ENCODE assay signal across 8 mouse cellular contexts in the genomic region with DNA sequence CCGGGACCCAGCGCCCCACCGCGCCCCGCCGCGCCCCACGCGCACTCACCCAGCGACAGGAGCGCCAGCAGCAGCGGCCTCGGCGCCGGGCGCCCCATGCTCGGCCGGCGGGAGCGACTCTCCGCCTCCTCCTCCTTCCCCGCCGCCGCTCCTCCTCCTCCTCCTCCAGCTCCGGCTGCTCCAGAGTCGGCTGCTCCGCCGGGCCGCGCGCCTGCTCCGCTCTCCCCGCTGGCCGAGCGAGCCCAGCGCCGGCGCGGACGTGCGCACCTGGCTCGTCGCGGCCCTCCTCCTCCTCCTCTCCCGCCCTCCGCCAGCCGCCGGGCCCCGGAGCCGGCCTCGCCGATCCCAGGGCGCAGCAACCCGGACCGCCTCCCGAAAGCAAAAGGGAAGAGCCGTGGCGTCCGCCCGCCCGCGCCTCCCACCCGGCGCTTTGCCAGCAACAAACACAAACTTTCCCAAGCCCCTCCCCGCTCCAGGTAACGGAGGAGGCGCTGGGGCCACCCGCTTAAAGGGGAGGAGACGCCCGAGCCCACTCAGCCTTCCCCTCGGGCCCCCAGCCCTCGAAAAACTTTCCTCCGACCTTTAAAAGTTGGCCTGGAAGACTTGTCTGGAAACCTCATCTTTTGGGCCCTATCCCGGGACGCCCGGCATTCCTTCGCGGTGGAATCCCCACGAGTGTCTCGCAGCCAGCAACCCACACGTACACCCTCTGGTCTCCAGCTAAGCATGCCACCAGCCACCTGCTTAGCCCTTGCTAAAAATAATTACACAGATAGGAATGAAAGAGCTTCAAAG. TPM values are rescaled to one million over a fixed set of nuclear protein-coding genes. Genes with fewer than 3 reads are reported as not detected.
DNase-seq lines count a peak whose midpoint lies in the region; ATAC-seq and TF ChIP-seq lines count a peak whose summit lies in the region.

A gene (minus strand): TSS at position 236 of the 795 bp plus-strand sequence.

- no peaks in the 10 kb centered on the region for H3K27me3 ChIP-seq in forebrain, embryonic 16.5 days (replicated peaks; ENCODE audit: control insufficient read depth, insufficient read depth, low read length)

- H3K9me3 ChIP-seq in forebrain, embryonic 16.5 days (ENCODE audit: control insufficient read depth, low read length), result no peaks in the 10 kb centered on the region

- no peak within 1 kb of the TSS for H3K27ac ChIP-seq in bone marrow macrophage, adult 2 months (ENCODE audit: insufficient read depth, low read depth, low read length)
- peak within 1 kb of the TSS; percentile 74 for H3K27ac ChIP-seq in forebrain, embryonic 16.5 days (ENCODE audit: low read length)

- peak; percentile 74 for ATAC-seq in forebrain, embryonic 16.5 days
- ATAC-seq in hematopoietic stem cell, adult 5-6 weeks (replicated peaks in 1 of 2; ENCODE audit: insufficient read depth in 1 of 2, low FRiP score in 2 of 2, low TSS enrichment in 1 of 2, low read depth in 1 of 2, poor library complexity in 2 of 2, severe bottlenecking in 2 of 2), result peak; percentile 24 to 30; a peak in 1 of 4 replicates
- no peak for ATAC-seq in monocyte, adult 5-6 weeks (replicated peaks; ENCODE audit: insufficient number of reproducible peaks, low FRiP score, low TSS enrichment, poor library complexity, severe bottlenecking)

- H3K4me1 ChIP-seq in bone marrow macrophage, adult 2 months (ENCODE audit: control insufficient read depth, insufficient read depth, low read length), result no peaks in the 10 kb centered on the region
- H3K4me1 ChIP-seq in forebrain, embryonic 16.5 days (replicated peaks; ENCODE audit: control insufficient read depth, insufficient read depth, low read length), result peaks cover 50% of the 10 kb centered on the region

- WGBS in forebrain, embryonic 16.5 days, result under 1% methylated on average over 61 of the region's 81 CpGs

- H3K4me3 ChIP-seq in bone marrow macrophage, adult 2 months (ENCODE audit: insufficient read depth, low read length), result peak within 1 kb of the TSS; percentile 67
- H3K4me3 ChIP-seq in forebrain, embryonic 16.5 days (replicated peaks; ENCODE audit: low read length), result peak within 1 kb of the TSS; percentile 78

- no peak for TF ChIP-seq POLR2A in bone marrow macrophage, adult 2 months (IDR thresholded peaks at IDR 0.05; ENCODE audit: borderline replicate concordance, low read depth, low read length)

- peak within 1 kb of the TSS; percentile 92 for H3K9ac ChIP-seq in forebrain, embryonic 16.5 days (replicated peaks; ENCODE audit: low read depth, low read length)

- TF ChIP-seq CTCF in bone marrow macrophage, adult 2 months (IDR thresholded peaks at IDR 0.05; ENCODE audit: low read depth, low read length), result no peak

- H3K36me3 ChIP-seq in forebrain, embryonic 16.5 days (ENCODE audit: control insufficient read depth, insufficient read depth), result no peaks in the 10 kb centered on the region

- peak; percentile 79 for DNase-seq in Muller cell, postnatal 12 days (ENCODE audit: inconsistent ontology term)
- peak in 1 of 2 experiments; percentile 29 for DNase-seq in layer of hippocampus, postnatal 14 days (ENCODE audit: low spot score in 2 of 2)
- peak; percentile 85 for DNase-seq in lung, postnatal 14 days
- DNase-seq in retina, postnatal 7 days (ENCODE audit: low read depth, low spot score), result peak; percentile 33

- H3K4me2 ChIP-seq in forebrain, embryonic 16.5 days (ENCODE audit: low read length), result peak within 1 kb of the TSS; percentile 94

RNA-seq across cellular contexts. Expression of the gene that starts here (rescaled TPM):
- polyA plus RNA-seq in bone marrow macrophage, adult 2 months (2012; ENCODE audit: insufficient read depth, insufficient read length, missing spikeins), result 3.6 TPM in 2 replicates
- 3.2 and 3.4 TPM in 2 replicates for polyA plus RNA-seq in forebrain, embryonic 16.5 days (2015; fragmentation: Nextera tagmentation; extraction: Ambion mirVana)
- 0.10 and 0.25 TPM in 2 replicates for total RNA-seq in hematopoietic stem cell, adult 5-6 weeks (2017)
- total RNA-seq in layer of hippocampus, postnatal 14 days (2021), result 10 to 100 TPM; 18.4 to 21.3 TPM
- 0.10 to 0.57 TPM in 2 of 3 replicates, not detected in the other for total RNA-seq in monocyte, adult 5-6 weeks (2017)

Comparison
In these comparisons a context has a peak if more than half of its experiments do, and no peak if none do; other contexts are left out.
1. RNA of the gene that starts here (total RNA-seq): 18.4 to 21.3 TPM in layer of hippocampus, postnatal 14 days; 0.10 to 0.57 TPM in monocyte, adult 5-6 weeks and 0.10 to 0.25 TPM in hematopoietic stem cell, adult 5-6 weeks; every median in the first group is over 10 times any median in the second.
2. Peak in ATAC-seq in hematopoietic stem cell, adult 5-6 weeks; RNA of the gene not detected or under 1 TPM.